Mouse (Mus musculus): ENCODE data around the gene Fgfr2.

- TF ChIP-seq POLR2AphosphoS2 (IDR thresholded peaks at IDR 0.05; ENCODE audit: insufficient read length, low read depth) (peak; percentile 68), USF1 (IDR thresholded peaks at IDR 0.05; ENCODE audit: low read depth) (no peak), POLR2A (IDR thresholded peaks at IDR 0.05; ENCODE audit: insufficient read length, low read depth) (peak; percentile 62), TCF12 (IDR thresholded peaks at IDR 0.05; ENCODE audit: insufficient read depth, poor library complexity, severe bottlenecking) (peak; percentile 58)
These were observed 130.1 kb downstream of the Fgfr2 start for GRCm38 (mm10) chr7:132992967-132993615.
